Mouse (Mus musculus) C2C12 (cell line): ENCODE results near the gene AB124611.

Experiments
- CTCF ChIP-seq: IDR thresholded peaks from one replicate; pipeline ENCODE4 v1.5.1; 2011; ENCODE audit not compliant: control insufficient read depth, insufficient read depth, insufficient read length
- MAX ChIP-seq: IDR thresholded peaks from one replicate; pipeline ENCODE4 v1.6.1; 2011; ENCODE audit warnings: mild to moderate bottlenecking, control low read depth
- MYOD1 ChIP-seq: IDR thresholded peaks from one replicate; pipeline ENCODE4 v1.6.1; 2011; ENCODE audit warnings: low read depth; ENCODE audit not compliant: control insufficient read depth, insufficient read length

DNA sequence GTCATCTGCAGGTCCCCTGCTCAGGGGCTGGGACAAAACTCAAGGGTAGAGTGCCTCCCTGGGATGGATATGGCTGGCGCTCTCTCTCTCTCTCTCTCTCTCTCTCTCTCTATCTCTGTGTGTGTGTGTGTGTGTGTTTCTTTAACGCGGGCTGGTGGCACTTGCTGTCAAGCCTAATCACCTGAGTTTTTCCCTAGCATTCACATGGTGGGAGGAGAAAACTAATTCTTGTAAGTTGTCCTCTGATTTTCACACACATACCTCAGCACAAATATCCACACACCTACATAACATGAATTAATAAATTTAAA lies 613 bp downstream of the AB124611 start:
- no peak for TF ChIP-seq MAX
- no peak for TF ChIP-seq CTCF
- no peak for TF ChIP-seq MYOD1
